Mouse (Mus musculus) midbrain, embryonic 15.5 days (tissue): ENCODE results near the gene Gm10337. TPM values are rescaled to one million over a fixed set of nuclear protein-coding genes. Genes with fewer than 3 reads are reported as not detected.

Experiments used
- ATAC-seq: fragments of 200-750 bp; cut with Nextera tagmentation; replicated peaks from 2 replicates; pipeline ENCODE4 v1.8.0; 2017; ENCODE audit warnings: moderate TSS enrichment
- H3K27ac ChIP-seq: fragments of 300-500 bp; sonication (generic); 2 replicates; pipeline ENCODE4 v1.5.1; 2015; ENCODE audit warnings: mild to moderate bottlenecking, inconsistent platforms
- H3K27me3 ChIP-seq: fragments of 300-500 bp; sonication (generic); replicated peaks from 2 replicates; pipeline ENCODE4 v1.6.1; 2015; ENCODE audit warnings: inconsistent platforms
- H3K36me3 ChIP-seq: fragments of 300-500 bp; sonication (generic); replicated peaks from 2 replicates; pipeline ENCODE4 v1.6.1; 2015; ENCODE audit warnings: inconsistent platforms
- H3K4me1 ChIP-seq: fragments of 300-500 bp; sonication (generic); 2 replicates; pipeline ENCODE4 v1.6.1; 2015; ENCODE audit warnings: inconsistent platforms
- H3K4me2 ChIP-seq: fragments of 300-500 bp; sonication (generic); 2 replicates; pipeline ENCODE4 v1.6.1; 2015; ENCODE audit warnings: inconsistent platforms, mild to moderate bottlenecking, moderate library complexity
- H3K4me3 ChIP-seq: fragments of 300-500 bp; sonication (generic); 2 replicates; pipeline ENCODE4 v1.5.1; 2015; ENCODE audit warnings: mild to moderate bottlenecking, inconsistent platforms
- H3K9ac ChIP-seq: fragments of 300-500 bp; sonication (generic); 2 replicates; pipeline ENCODE4 v1.6.1; 2015; ENCODE audit warnings: mild to moderate bottlenecking, inconsistent platforms
- H3K9me3 ChIP-seq: fragments of 300-500 bp; sonication (generic); 2 replicates; pipeline ENCODE4 v1.6.1; 2016; ENCODE audit warnings: inconsistent platforms
- WGBS: fragments of 180-500 bp; shearing (Covaris S2); methylation state at CpG from one replicate; pipeline ENCODE4 v1.1.7; 2015; ENCODE audit warnings: mixed read lengths; 5-methylcytosine and 5-hydroxymethylcytosine counted together
- polyA plus RNA-seq: library from polyadenylated mRNA; unstranded; fragments of >200 nt; fragmentation: Nextera tagmentation; extraction: Ambion mirVana; gene quantifications from 2 replicates; pipeline ENCODE4 v1.2.1, GENCODE M21; 2015

Gm10337 gene
- polyA plus RNA-seq: 13.8 and 16.1 TPM in 2 replicates

- ATAC-seq: no peak
- H3K4me2 ChIP-seq: no peak within 1 kb of the TSS
- no peaks in the 10 kb centered on the region for H3K4me1 ChIP-seq
- H3K27ac ChIP-seq: no peak within 1 kb of the TSS
- H3K9me3 ChIP-seq: no peaks in the 10 kb centered on the region
- 89% methylated on average over 1 of the region's 1 CpGs for WGBS
- H3K27me3 ChIP-seq: no peaks in the 10 kb centered on the region
- H3K9ac ChIP-seq: no peak within 1 kb of the TSS
- peaks cover 68% of the 10 kb centered on the region for H3K36me3 ChIP-seq
- no peak within 1 kb of the TSS for H3K4me3 ChIP-seq
These were observed at the start of gene Gm10337 for GRCm38 (mm10) chr15:102503447-102503846. Gm10337 (plus strand) TSS chr15:102503722.

- Histone ChIP-seq H3K9ac (no peak overlapping the region), H3K4me1 (peaks cover 21% of the 10 kb centered on the region), H3K36me3 (no peaks in the 10 kb centered on the region), H3K9me3 (no peaks in the 10 kb centered on the region), H3K27ac (no peak overlapping the region), H3K27me3 (no peaks in the 10 kb centered on the region), H3K4me2 (no peak overlapping the region), H3K4me3 (no peak overlapping the region)
- WGBS: 40% methylated on average over 6 of the region's 6 CpGs
- ATAC-seq: no peak
These were observed 47.5 kb upstream of the Gm10337 start for GRCm38 (mm10) chr15:102455993-102456392.

GRCm38 (mm10) chr15:102458050-102458736 lies 45.3 kb upstream of the Gm10337 start:
- Histone ChIP-seq H3K9ac (peak overlapping the region; percentile 55), H3K4me2 (peak overlapping the region; percentile 60), H3K4me1 (peaks cover 21% of the 10 kb centered on the region), H3K27ac (peak overlapping the region; percentile 66), H3K36me3 (peaks cover 6% of the 10 kb centered on the region; the same call in 1 of the 2 replicates), H3K27me3 (no peaks in the 10 kb centered on the region), H3K9me3 (no peaks in the 10 kb centered on the region), H3K4me3 (peak overlapping the region; percentile 54)
- 0 out of 2 replicates have a peak, but pooled peaks have one; percentile 37 for ATAC-seq
- 81% methylated on average over 5 of the region's 5 CpGs for WGBS

- Histone ChIP-seq H3K9ac (peak within 1 kb of the TSS; percentile 55), H3K4me3 (peak within 1 kb of the TSS; percentile 54), H3K27me3 (no peaks in the 10 kb centered on the region), H3K4me2 (peak within 1 kb of the TSS; percentile 60), H3K4me1 (peaks cover 21% of the 10 kb centered on the region), H3K36me3 (peaks cover 7% of the 10 kb centered on the region; the same call in 1 of the 2 replicates), H3K27ac (peak within 1 kb of the TSS; percentile 66), H3K9me3 (no peaks in the 10 kb centered on the region)
- peak; percentile 90 for ATAC-seq
- under 1% methylated on average over 19 of the region's 19 CpGs for WGBS
These were observed 44.6 kb upstream of the Gm10337 start, which contains the start of gene Prr13 for GRCm38 (mm10) chr15:102458904-102459317. Prr13 (plus strand) TSS chr15:102459028.

- no peak for ATAC-seq
- Histone ChIP-seq H3K4me1 (peaks cover 21% of the 10 kb centered on the region), H3K27me3 (no peaks in the 10 kb centered on the region), H3K9ac (peak overlapping the region; percentile 55), H3K9me3 (no peaks in the 10 kb centered on the region), H3K4me2 (peak overlapping the region; percentile 60), H3K36me3 (peaks cover 7% of the 10 kb centered on the region; the same call in 1 of the 2 replicates), H3K4me3 (peak overlapping the region; percentile 54), H3K27ac (peak overlapping the region; percentile 66)
- WGBS: 40% methylated on average over 6 of the region's 6 CpGs
These were observed 44.1 kb upstream of the Gm10337 start for GRCm38 (mm10) chr15:102459381-102459780.

GRCm38 (mm10) chr15:102459847-102460246 lies 43.7 kb upstream of the Gm10337 start:
- no peaks in the 10 kb centered on the region for H3K27me3 ChIP-seq
- no peaks in the 10 kb centered on the region for H3K9me3 ChIP-seq
- H3K4me3 ChIP-seq: peak overlapping the region; percentile 54
- H3K4me1 ChIP-seq: peaks cover 21% of the 10 kb centered on the region
- peak overlapping the region; percentile 60 for H3K4me2 ChIP-seq
- 76% methylated on average over 5 of the region's 5 CpGs for WGBS
- H3K9ac ChIP-seq: no peak overlapping the region
- H3K27ac ChIP-seq: no peak overlapping the region
- ATAC-seq: no peak
- H3K36me3 ChIP-seq: peaks cover 7% of the 10 kb centered on the region; the same call in 1 of the 2 replicates

- Histone ChIP-seq H3K9ac (no peak overlapping the region), H3K36me3 (peaks cover 7% of the 10 kb centered on the region; the same call in 1 of the 2 replicates), H3K27ac (no peak overlapping the region), H3K9me3 (no peaks in the 10 kb centered on the region), H3K4me3 (no peak overlapping the region), H3K4me2 (no peak overlapping the region), H3K27me3 (no peaks in the 10 kb centered on the region), H3K4me1 (peaks cover 21% of the 10 kb centered on the region)
- no peak for ATAC-seq
- WGBS: 82% methylated on average over 12 of the region's 12 CpGs
These were observed 43.1 kb upstream of the Gm10337 start for GRCm38 (mm10) chr15:102460409-102460808.

- no peak for ATAC-seq
- H3K9me3 ChIP-seq: no peaks in the 10 kb centered on the region
- WGBS: 71% methylated on average over 4 of the region's 4 CpGs
- no peak overlapping the region for H3K4me3 ChIP-seq
- H3K36me3 ChIP-seq: peaks cover 7% of the 10 kb centered on the region; the same call in 1 of the 2 replicates
- no peak overlapping the region for H3K9ac ChIP-seq
- no peak overlapping the region for H3K27ac ChIP-seq
- no peak overlapping the region for H3K4me2 ChIP-seq
- peaks cover 21% of the 10 kb centered on the region for H3K4me1 ChIP-seq
- no peaks in the 10 kb centered on the region for H3K27me3 ChIP-seq
These were observed 42.6 kb upstream of the Gm10337 start for GRCm38 (mm10) chr15:102460971-102461370.

- ATAC-seq: no peak
- H3K4me1 ChIP-seq: peaks cover 21% of the 10 kb centered on the region
- H3K27me3 ChIP-seq: no peaks in the 10 kb centered on the region
- no peak overlapping the region for H3K4me3 ChIP-seq
- H3K4me2 ChIP-seq: no peak overlapping the region
- H3K36me3 ChIP-seq: peaks cover 7% of the 10 kb centered on the region; the same call in 1 of the 2 replicates
- H3K9me3 ChIP-seq: no peaks in the 10 kb centered on the region
- 84% methylated on average over 9 of the region's 9 CpGs for WGBS
- no peak overlapping the region for H3K9ac ChIP-seq
- no peak overlapping the region for H3K27ac ChIP-seq
These were observed 42.0 kb upstream of the Gm10337 start for GRCm38 (mm10) chr15:102461430-102462075.

- no peak overlapping the region for H3K27ac ChIP-seq
- no peak for ATAC-seq
- no peak overlapping the region for H3K9ac ChIP-seq
- no peak overlapping the region for H3K4me3 ChIP-seq
- no peaks in the 10 kb centered on the region for H3K9me3 ChIP-seq
- no peak overlapping the region for H3K4me2 ChIP-seq
- H3K36me3 ChIP-seq: peaks cover 10% of the 10 kb centered on the region; the same call in 1 of the 2 replicates
- H3K4me1 ChIP-seq: peaks cover 17% of the 10 kb centered on the region
- no peaks in the 10 kb centered on the region for H3K27me3 ChIP-seq
These were observed 39.9 kb upstream of the Gm10337 start for GRCm38 (mm10) chr15:102463666-102464065.

GRCm38 (mm10) chr15:102468675-102469370 lies 34.7 kb upstream of the Gm10337 start:
- Histone ChIP-seq H3K4me1 (peaks cover 17% of the 10 kb centered on the region), H3K4me2 (no peak overlapping the region), H3K27me3 (no peaks in the 10 kb centered on the region), H3K36me3 (0 out of 2 replicates have a peak, but pooled peaks cover 3% of the 10 kb centered on the region), H3K27ac (no peak overlapping the region), H3K9ac (no peak overlapping the region), H3K4me3 (no peak overlapping the region), H3K9me3 (no peaks in the 10 kb centered on the region)
- 98% methylated on average over 9 of the region's 9 CpGs for WGBS
- no peak for ATAC-seq

GRCm38 (mm10) chr15:102470183-102470604 lies 33.3 kb upstream of the Gm10337 start, which contains the start of gene Pcbp2:
Pcbp2 (plus strand) TSS chr15:102470539.
- peak within 1 kb of the TSS; percentile 93 for H3K4me3 ChIP-seq
- peak within 1 kb of the TSS; percentile 95 for H3K27ac ChIP-seq
- under 1% methylated on average over 37 of the region's 40 CpGs for WGBS
- peaks cover 15% of the 10 kb centered on the region for H3K36me3 ChIP-seq
- peak; percentile 99 for ATAC-seq
- H3K27me3 ChIP-seq: no peaks in the 10 kb centered on the region
- no peaks in the 10 kb centered on the region for H3K9me3 ChIP-seq
- peak within 1 kb of the TSS; percentile 88 for H3K9ac ChIP-seq
- H3K4me2 ChIP-seq: peak within 1 kb of the TSS; percentile 65
- peaks cover 17% of the 10 kb centered on the region for H3K4me1 ChIP-seq
